Mouse (Mus musculus) CH12.LX (cell line): ENCODE data around the gene Efcab5. TPM values are rescaled to one million over a fixed set of nuclear protein-coding genes. Genes with fewer than 3 reads are reported as not detected.
A peak's percentile ranks its signal among the peaks of the same experiment; 100 is the strongest.

Source experiments
- DNase-seq: peaks from one replicate; pipeline ENCODE4 v3.0.0-alpha.2; 2013; ENCODE audit errors: extremely low read depth
- H3K27ac ChIP-seq: 2 replicates; pipeline ENCODE4 v1.5.1; 2012; ENCODE audit warnings: low read depth, mild to moderate bottlenecking, control low read depth, moderate library complexity; ENCODE audit not compliant: insufficient read depth
- H3K27me3 ChIP-seq: replicated peaks from 2 replicates; pipeline ENCODE3; 2012; ENCODE audit warnings: inconsistent platforms
- H3K36me3 ChIP-seq, 2 experiments: replicated peaks in 1 of 2; 2 replicates each; pipeline versions ENCODE3 to v1.6.1; 2012; ENCODE audit warnings: inconsistent platforms in 1 of 2, low read length in 1 of 2, mild to moderate bottlenecking in 1 of 2, mixed read lengths in 1 of 2, moderate library complexity in 1 of 2; ENCODE audit not compliant: control insufficient read depth in 1 of 2, insufficient read depth in 1 of 2
- H3K4me1 ChIP-seq, 2 experiments: 2 replicates each; pipeline ENCODE4 v1.6.1; 2012; ENCODE audit warnings: inconsistent platforms in 1 of 2, moderate library complexity in 1 of 2; ENCODE audit not compliant: insufficient read depth in 2 of 2, control insufficient read depth in 1 of 2
- H3K4me2 ChIP-seq: 2 replicates; pipeline ENCODE4 v1.6.1; 2012; ENCODE audit warnings: low read depth, mild to moderate bottlenecking, control low read depth; ENCODE audit not compliant: poor library complexity, insufficient read depth, severe bottlenecking
- H3K4me3 ChIP-seq, 3 experiments: fragments of 150-350 bp in 1 of 3; sonication (generic) in 1 of 3; replicated peaks in 1 of 3; 2 replicates each; pipeline versions ENCODE3 to v1.5.1; 2011 to 2012; ENCODE audit warnings: low read depth in 2 of 3, low read length in 2 of 3, mild to moderate bottlenecking in 2 of 3, moderate library complexity in 2 of 3, control low read depth in 1 of 3, improper control_type of control experiment in 1 of 3, inconsistent platforms in 1 of 3, mixed read lengths in 1 of 3; ENCODE audit not compliant: poor library complexity in 1 of 3
- H3K79me2 ChIP-seq: replicated peaks from 2 replicates; pipeline ENCODE4 v1.6.1; 2012; ENCODE audit warnings: mild to moderate bottlenecking, moderate library complexity; ENCODE audit not compliant: control insufficient read depth, poor library complexity, insufficient read depth, severe bottlenecking; ENCODE audit errors: extremely low read depth
- H3K9ac ChIP-seq: 2 replicates; pipeline ENCODE4 v1.6.1; 2012; ENCODE audit warnings: low read depth, mild to moderate bottlenecking, control low read depth, moderate library complexity; ENCODE audit not compliant: insufficient read depth
- H3K9me3 ChIP-seq: replicated peaks from 2 replicates; pipeline ENCODE3; 2012; ENCODE audit warnings: low read length, inconsistent platforms, mixed read lengths
- BHLHE40 ChIP-seq: IDR thresholded peaks from 2 replicates; pipeline ENCODE4 v1.6.1; 2011; ENCODE audit warnings: mild to moderate bottlenecking, low read depth, low read length, improper control_type of control experiment
- CHD2 ChIP-seq: IDR thresholded peaks from 2 replicates; pipeline ENCODE4 v1.6.1; 2011; ENCODE audit warnings: low read length, improper control_type of control experiment
- CTCF ChIP-seq, 2 experiments: IDR thresholded peaks in 1 of 2; conservative IDR thresholded peaks in 1 of 2; 2 replicates each; pipeline ENCODE4 v1.5.1; 2011 to 2012; ENCODE audit warnings: low read depth in 2 of 2, low read length in 2 of 2, improper control_type of control experiment in 1 of 2, inconsistent platforms in 1 of 2, mild to moderate bottlenecking in 1 of 2, moderate library complexity in 1 of 2
- JUN ChIP-seq: IDR thresholded peaks from 2 replicates; pipeline ENCODE4 v1.6.1; 2011; ENCODE audit warnings: low read depth, mild to moderate bottlenecking, low read length, improper control_type of control experiment, moderate library complexity; ENCODE audit not compliant: insufficient read depth
- JUND ChIP-seq: conservative IDR thresholded peaks from 2 replicates; pipeline ENCODE4 v1.6.1; 2011; ENCODE audit warnings: low read depth, low read length, improper control_type of control experiment
- MAX ChIP-seq: IDR thresholded peaks from 2 replicates; pipeline ENCODE4 v1.6.1; 2011; ENCODE audit warnings: low read length, improper control_type of control experiment
- MXI1 ChIP-seq: IDR thresholded peaks from 2 replicates; pipeline ENCODE4 v1.6.1; 2011; ENCODE audit warnings: mild to moderate bottlenecking, low read depth, low read length, improper control_type of control experiment
- MYC ChIP-seq: IDR thresholded peaks from 2 replicates; pipeline ENCODE4 v1.6.1; 2011; ENCODE audit warnings: low read depth, mild to moderate bottlenecking, improper control_type of control experiment, low read length
- NELFE ChIP-seq: IDR thresholded peaks from 2 replicates; pipeline ENCODE4 v1.6.1; 2011; ENCODE audit warnings: low read depth, low read length, improper control_type of control experiment
- NRF1 ChIP-seq: IDR thresholded peaks from 2 replicates; pipeline ENCODE4 v1.6.1; 2014; ENCODE audit warnings: low read depth, mild to moderate bottlenecking, inconsistent platforms, low read length, improper control_type of control experiment, moderate library complexity
- PAX5 ChIP-seq: IDR thresholded peaks from 2 replicates; pipeline ENCODE4 v1.6.1; 2012; ENCODE audit warnings: low read length, inconsistent platforms, mixed read lengths
- POLR2A ChIP-seq: IDR thresholded peaks from 2 replicates; pipeline ENCODE4 v1.6.1; 2011; ENCODE audit warnings: low read depth, mild to moderate bottlenecking, improper control_type of control experiment, low read length
- POLR2AphosphoS2 ChIP-seq: IDR thresholded peaks from 2 replicates; pipeline ENCODE4 v1.6.1; 2011; ENCODE audit warnings: low read depth, low read length, improper control_type of control experiment
- TBP ChIP-seq: conservative IDR thresholded peaks from 2 replicates; pipeline ENCODE4 v1.6.1; 2011; ENCODE audit warnings: low read depth, low read length, improper control_type of control experiment
- dilution Hi-C: fragments of 300-500 bp; cut with MboI; formaldehyde crosslinking; loops from 2 replicates; pipeline ENCODE4 v1.14.3; 2020; ENCODE audit warnings: low sequenced_read_pairs; ENCODE audit not compliant: extremely low pct_unique_long_range_greater_than_20kb, extremely low pct_ligation_motif_present
- in situ Hi-C: fragments of 300-500 bp; cut with MboI; formaldehyde crosslinking; loops from 3 replicates; pipeline ENCODE4 v1.14.3; 2019; ENCODE audit warnings: low sequenced_read_pairs, low pct_ligation_motif_present, low pct_unique_long_range_greater_than_20kb, mixed read lengths
- polyA plus RNA-seq: library from polyadenylated mRNA; unstranded; fragments of >175 nt; gene quantifications from 2 replicates; pipeline ENCODE4 v1.2.1, GENCODE M21; 2012; ENCODE audit warnings: low read depth; ENCODE audit not compliant: insufficient read length
- total RNA-seq, 2 experiments: library from RNA; depleted of rRNA; stranded (reverse); fragments of 300-350 nt in 1 of 2; fragments of >200 nt in 1 of 2; gene quantifications; 2 replicates each; pipeline ENCODE4 v1.2.3; 2012 to 2014

Gene Efcab5
- total and polyA plus RNA-seq, 3 experiments: 0.24 to 0.43 (median 0.38) TPM

DNA sequence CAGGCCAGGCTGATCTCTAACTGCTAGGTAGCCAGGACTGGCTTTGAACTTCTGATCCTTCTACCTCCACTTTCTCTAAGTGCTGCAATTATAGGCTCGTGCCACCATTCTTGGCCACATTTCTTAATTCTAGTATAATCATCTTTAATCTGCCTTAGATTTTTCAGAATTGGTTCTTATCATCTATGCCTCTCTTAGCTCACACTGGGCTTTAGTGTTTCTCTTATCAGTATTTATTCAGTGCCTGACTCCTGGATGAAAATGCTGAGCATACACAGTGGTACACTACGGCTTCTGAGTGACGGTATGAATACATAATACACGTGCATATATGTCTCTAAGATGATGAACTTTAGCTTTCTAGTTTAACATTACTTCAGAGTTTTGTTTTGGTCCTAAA is 119.9 kb downstream of the Efcab5 start:
- no peak for TF ChIP-seq MXI1
- TF ChIP-seq JUND: no peak
- dilution Hi-C loops: no loop called here
- no peak for DNase-seq
- Histone ChIP-seq H3K9ac (no peak overlapping the region), H3K79me2 (peaks cover 55% of the 10 kb centered on the region), H3K27me3 (no peaks in the 10 kb centered on the region), H3K9me3 (no peaks in the 10 kb centered on the region), H3K36me3 (peaks cover 26 to 81% of the 10 kb centered on the region in 2 experiments), H3K4me1 (peaks cover 0 to 5% of the 10 kb centered on the region in 2 experiments; a peak in 1 of 4 replicates), H3K4me2 (no peak overlapping the region), H3K27ac (no peak overlapping the region), H3K4me3 (no peak overlapping the region)
- in situ Hi-C loops: no loop called here

DNA sequence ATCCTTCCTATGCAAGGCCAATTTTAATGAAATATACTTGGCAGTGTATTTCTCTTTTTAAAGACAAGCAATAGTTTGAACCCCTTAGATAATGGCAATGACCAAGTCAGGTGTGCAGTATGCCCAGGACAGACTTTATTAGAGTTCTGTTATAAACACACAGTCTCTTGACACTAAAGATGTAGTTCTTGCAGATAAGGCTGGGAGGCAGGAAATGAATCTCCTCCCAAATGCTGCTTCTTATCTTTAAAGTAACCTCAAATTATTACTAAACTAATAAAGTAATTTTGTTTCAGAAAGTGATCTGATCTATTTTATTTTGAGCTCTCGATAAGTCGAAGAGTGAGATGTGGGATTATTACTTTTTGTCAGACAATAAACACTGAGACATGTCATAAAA is 125.4 kb downstream of the Efcab5 start:
- DNase-seq: no peak
- dilution Hi-C loops (no loop called here), in situ Hi-C loops (no loop called here)
- H3K79me2 ChIP-seq: peaks cover 43% of the 10 kb centered on the region
- no peak overlapping the region for H3K4me2 ChIP-seq
- peaks cover 0 to 28% of the 10 kb centered on the region in 2 experiments; a peak in 2 of 4 replicates for H3K4me1 ChIP-seq
- no peak overlapping the region for H3K4me3 ChIP-seq
- H3K9ac ChIP-seq: no peak overlapping the region
- H3K27me3 ChIP-seq: no peaks in the 10 kb centered on the region
- no peak for TF ChIP-seq CHD2
- no peak for TF ChIP-seq PAX5
- TF ChIP-seq CTCF (conservative IDR thresholded peaks at IDR 0.05 in 1 of 2, IDR thresholded peaks at IDR 0.05 in 1 of 2; ENCODE audit: low read depth in 2 of 2, low read length in 2 of 2): no peak
- TF ChIP-seq NRF1: no peak
- TF ChIP-seq NELFE: no peak
- TF ChIP-seq POLR2AphosphoS2: no peak
- no peak for TF ChIP-seq POLR2A
- TF ChIP-seq TBP: no peak
- TF ChIP-seq MYC: no peak
- no peak for TF ChIP-seq JUN
- peaks cover 19 to 69% of the 10 kb centered on the region in 2 experiments for H3K36me3 ChIP-seq
- no peaks in the 10 kb centered on the region for H3K9me3 ChIP-seq
- H3K27ac ChIP-seq: no peak overlapping the region

DNA sequence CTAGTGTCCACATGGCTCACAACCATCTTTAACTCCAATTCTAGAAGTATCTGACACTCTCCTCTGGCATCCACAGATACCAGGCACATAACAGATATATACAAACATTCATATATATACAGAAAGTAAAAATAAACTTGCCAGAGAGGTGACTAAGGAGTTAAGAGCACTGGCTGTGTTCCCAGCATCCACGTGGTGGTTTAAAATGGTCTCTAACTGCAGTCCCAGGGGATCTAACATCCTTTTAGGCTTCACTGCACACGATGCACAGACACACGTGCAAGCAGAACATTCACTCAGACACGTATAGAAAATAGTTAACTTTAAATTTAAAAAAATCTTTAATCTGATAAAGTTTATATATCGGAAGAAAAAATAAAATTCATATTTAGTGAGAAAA is 126.8 kb downstream of the Efcab5 start:
- in situ Hi-C loops (no loop called here), dilution Hi-C loops (no loop called here)
- DNase-seq: peak; percentile 49
- H3K27me3 ChIP-seq: no peaks in the 10 kb centered on the region
- 0 out of 2 replicates have a peak, but pooled peaks have one; percentile 38 for TF ChIP-seq MYC
- no peak; the same call in 1 of the 2 replicates for TF ChIP-seq MAX
- peak; percentile 63 for TF ChIP-seq BHLHE40
- no peak for TF ChIP-seq TBP
- H3K9me3 ChIP-seq: no peaks in the 10 kb centered on the region
- no peak overlapping the region for H3K4me3 ChIP-seq
- H3K79me2 ChIP-seq: peaks cover 38% of the 10 kb centered on the region
- H3K27ac ChIP-seq: no peak overlapping the region
- H3K9ac ChIP-seq: no peak overlapping the region
- peaks cover 0 to 28% of the 10 kb centered on the region in 2 experiments; a peak in 2 of 4 replicates for H3K4me1 ChIP-seq
- H3K4me2 ChIP-seq: no peak overlapping the region
- peaks cover 19 to 64% of the 10 kb centered on the region in 2 experiments for H3K36me3 ChIP-seq
